Mouse (Mus musculus) gastrocnemius, postnatal 25 days (tissue): Measurements from ENCODE around the gene Atp6v0d1. TPM values are rescaled to one million over a fixed set of nuclear protein-coding genes. Genes with fewer than 3 reads are reported as not detected.
A peak's percentile ranks its signal among the peaks of the same experiment; 100 is the strongest.

ENCODE experiments used
- DNase-seq: peaks from one replicate; pipeline ENCODE4 v3.0.0; 2022
- total RNA-seq, 2 experiments: library from RNA; stranded (reverse); gene quantifications; 1 replicate in 1 of 2; 2 replicates in 1 of 2; pipeline ENCODE4 v1.2.3; 2021

The Atp6v0d1 gene
- total RNA-seq, 2 experiments from 2014 or later: 41.7 to 45.1 TPM

- DNase-seq: no peak
Observed at GRCm38 (mm10) chr8:105538940-105539339, 26.9 kb downstream of the Atp6v0d1 start.

- DNase-seq: peak; percentile 87
Observed at GRCm38 (mm10) chr8:105537011-105537677, 28.7 kb downstream of the Atp6v0d1 start.

GRCm38 (mm10) chr8:105536546-105536945 is 29.3 kb downstream of the Atp6v0d1 start:
- peak; percentile 68 for DNase-seq

- DNase-seq: peak; percentile 67
Observed at GRCm38 (mm10) chr8:105533892-105534329, 31.9 kb downstream of the Atp6v0d1 start.

- DNase-seq: no peak
Observed at GRCm38 (mm10) chr8:105533439-105533838, 32.4 kb downstream of the Atp6v0d1 start.

- peak; percentile 79 for DNase-seq
Observed at GRCm38 (mm10) chr8:105531774-105532173, 34.1 kb downstream of the Atp6v0d1 start.

- DNase-seq: no peak
Observed at GRCm38 (mm10) chr8:105529271-105529670, 36.6 kb downstream of the Atp6v0d1 start.

- DNase-seq: no peak
Observed at GRCm38 (mm10) chr8:105528206-105528605, 37.6 kb downstream of the Atp6v0d1 start.

- DNase-seq: peak; percentile 69
Observed at GRCm38 (mm10) chr8:105527110-105527509, 38.7 kb downstream of the Atp6v0d1 start.

GRCm38 (mm10) chr8:105522890-105523289 is 43.0 kb downstream of the Atp6v0d1 start:
- no peak for DNase-seq

- DNase-seq: no peak
Observed at GRCm38 (mm10) chr8:105521995-105522769, 43.7 kb downstream of the Atp6v0d1 start.

GRCm38 (mm10) chr8:105521061-105521460 is 44.8 kb downstream of the Atp6v0d1 start:
- no peak for DNase-seq

GRCm38 (mm10) chr8:105520521-105520920 is 45.3 kb downstream of the Atp6v0d1 start:
- DNase-seq: no peak

- DNase-seq: no peak
Observed at GRCm38 (mm10) chr8:105519591-105519990, 46.3 kb downstream of the Atp6v0d1 start.

- peak; percentile 64 for DNase-seq
Observed at GRCm38 (mm10) chr8:105518436-105519313, 47.2 kb downstream of the Atp6v0d1 start, which contains the start of gene Hsd11b2. Gene Hsd11b2 (plus strand): TSS chr8:105518755.

- no peak for DNase-seq
Observed at GRCm38 (mm10) chr8:105517346-105517745, 48.5 kb downstream of the Atp6v0d1 start.

GRCm38 (mm10) chr8:105516018-105516645 is 49.7 kb downstream of the Atp6v0d1 start:
- peak; percentile 64 for DNase-seq

GRCm38 (mm10) chr8:105514656-105515055 is 51.2 kb downstream of the Atp6v0d1 start:
- DNase-seq: peak; percentile 80

GRCm38 (mm10) chr8:105514194-105514593 is 51.7 kb downstream of the Atp6v0d1 start:
- no peak for DNase-seq

- no peak for DNase-seq
Observed at GRCm38 (mm10) chr8:105509997-105510735, 55.7 kb downstream of the Atp6v0d1 start.

GRCm38 (mm10) chr8:105508758-105509157 is 57.1 kb downstream of the Atp6v0d1 start:
- no peak for DNase-seq
